Mouse (Mus musculus) MEL (cell line): ENCODE data around the gene 4930432K21Rik. TPM values are rescaled to one million over a fixed set of nuclear protein-coding genes. Genes with fewer than 3 reads are reported as not detected.

Experiments used
- DNase-seq: peaks from one replicate; pipeline ENCODE4 v3.0.0; 2011; ENCODE audit warnings: low read depth, low spot score
- H3K27ac ChIP-seq: 2 replicates; pipeline ENCODE4 v1.5.1; 2012; ENCODE audit warnings: low read depth, mild to moderate bottlenecking, control low read depth, low read length, moderate library complexity; ENCODE audit not compliant: control insufficient read depth
- H3K27me3 ChIP-seq, 2 experiments: fragments of 150-350 bp in 1 of 2; sonication (generic) in 1 of 2; 2 replicates each; pipeline ENCODE4 v1.6.1; 2012; ENCODE audit warnings: low read length in 2 of 2, mild to moderate bottlenecking in 2 of 2, improper control_type of control experiment in 1 of 2, moderate library complexity in 1 of 2; ENCODE audit not compliant: insufficient read depth in 2 of 2, control insufficient read depth in 1 of 2
- H3K36me3 ChIP-seq, 2 experiments: 2 replicates each; pipeline ENCODE4 v1.6.1; 2012 to 2014; ENCODE audit warnings: low read length in 2 of 2, improper control_type of control experiment in 1 of 2, inconsistent platforms in 1 of 2, mild to moderate bottlenecking in 1 of 2; ENCODE audit not compliant: insufficient read depth in 2 of 2, control insufficient read depth in 1 of 2
- H3K4me1 ChIP-seq, 2 experiments: fragments of 150-350 bp in 1 of 2; sonication (generic) in 1 of 2; 2 replicates each; pipeline ENCODE4 v1.6.1; 2012; ENCODE audit warnings: low read length in 2 of 2, improper control_type of control experiment in 1 of 2, mild to moderate bottlenecking in 1 of 2; ENCODE audit not compliant: insufficient read depth in 2 of 2, control insufficient read depth in 1 of 2
- H3K4me3 ChIP-seq, 2 experiments: fragments of 150-350 bp in 1 of 2; sonication (generic) in 1 of 2; 2 replicates each; pipeline ENCODE4 v1.5.1; 2012; ENCODE audit warnings: low read depth in 2 of 2, low read length in 2 of 2, mild to moderate bottlenecking in 2 of 2, moderate library complexity in 2 of 2, control low read depth in 1 of 2, improper control_type of control experiment in 1 of 2; ENCODE audit not compliant: control insufficient read depth in 1 of 2, insufficient read depth in 1 of 2
- H3K79me2 ChIP-seq: 2 replicates; pipeline ENCODE4 v1.6.1; 2012; ENCODE audit warnings: mild to moderate bottlenecking, low read length, moderate library complexity; ENCODE audit not compliant: control insufficient read depth, poor library complexity, insufficient read depth
- H3K9ac ChIP-seq: 2 replicates; pipeline ENCODE4 v1.6.1; 2012; ENCODE audit warnings: low read depth, mild to moderate bottlenecking, control low read depth, low read length, moderate library complexity; ENCODE audit not compliant: control insufficient read depth, poor library complexity, severe bottlenecking
- H3K9me3 ChIP-seq: fragments of 150-350 bp; sonication (generic); replicated peaks from 2 replicates; pipeline ENCODE4 v1.6.1; 2012; ENCODE audit warnings: mild to moderate bottlenecking, low read length, improper control_type of control experiment, moderate library complexity; ENCODE audit not compliant: insufficient read depth
- BHLHE40 ChIP-seq: IDR thresholded peaks from 2 replicates; pipeline ENCODE4 v1.6.1; 2012; ENCODE audit warnings: low read depth, mild to moderate bottlenecking, inconsistent platforms, low read length, improper control_type of control experiment, borderline replicate concordance
- CHD1 ChIP-seq: IDR thresholded peaks from 2 replicates; pipeline ENCODE4 v1.6.1; 2012; ENCODE audit warnings: low read depth, mild to moderate bottlenecking, inconsistent platforms, low read length, improper control_type of control experiment
- CHD2 ChIP-seq: IDR thresholded peaks from 2 replicates; pipeline ENCODE4 v1.6.1; 2011; ENCODE audit warnings: low read length, improper control_type of control experiment
- CTCF ChIP-seq, 3 experiments: IDR thresholded peaks in 2 of 3; conservative IDR thresholded peaks in 1 of 3; 2 replicates each; pipeline ENCODE4 v1.5.1; 2011 to 2012; ENCODE audit warnings: low read length in 3 of 3, low read depth in 2 of 3, mild to moderate bottlenecking in 2 of 3, improper control_type of control experiment in 1 of 3, inconsistent platforms in 1 of 3, mixed read lengths in 1 of 3, moderate library complexity in 1 of 3; ENCODE audit not compliant: control insufficient read depth in 1 of 3, insufficient read depth in 1 of 3, poor library complexity in 1 of 3, severe bottlenecking in 1 of 3
- E2F4 ChIP-seq: IDR thresholded peaks from 2 replicates; pipeline ENCODE4 v1.6.1; 2011; ENCODE audit warnings: low read depth, low read length, improper control_type of control experiment, borderline replicate concordance
- EP300 ChIP-seq, 2 experiments: IDR thresholded peaks; 2 replicates each; pipeline ENCODE4 v1.6.1; 2011; ENCODE audit warnings: improper control_type of control experiment in 2 of 2, low read length in 2 of 2, low read depth in 1 of 2, mild to moderate bottlenecking in 1 of 2
- ETS1 ChIP-seq: IDR thresholded peaks from 2 replicates; pipeline ENCODE4 v1.6.1; 2012; ENCODE audit warnings: low read depth, mild to moderate bottlenecking, inconsistent platforms, low read length, improper control_type of control experiment, moderate library complexity
- GATA1 ChIP-seq: IDR thresholded peaks from 2 replicates; pipeline ENCODE4 v1.6.1; 2011; ENCODE audit warnings: low read depth, low read length, improper control_type of control experiment
- KAT2A ChIP-seq: conservative IDR thresholded peaks from 2 replicates; pipeline ENCODE4 v1.6.1; 2012; ENCODE audit warnings: low read depth, low read length, improper control_type of control experiment, inconsistent platforms
- MEF2A ChIP-seq: IDR thresholded peaks from 2 replicates; pipeline ENCODE4 v1.6.1; 2014; ENCODE audit warnings: low read depth, mild to moderate bottlenecking, inconsistent platforms, low read length, improper control_type of control experiment; ENCODE audit not compliant: poor library complexity, insufficient replicate concordance, severe bottlenecking; ENCODE audit errors: extremely low read depth
- NRF1 ChIP-seq: IDR thresholded peaks from 2 replicates; pipeline ENCODE4 v1.6.1; 2014; ENCODE audit warnings: low read depth, mild to moderate bottlenecking, inconsistent platforms, low read length, improper control_type of control experiment, moderate library complexity; ENCODE audit not compliant: poor library complexity, insufficient read depth, severe bottlenecking
- TBP ChIP-seq: IDR thresholded peaks from 2 replicates; pipeline ENCODE4 v1.8.0; 2011; ENCODE audit warnings: low read depth, low read length, improper control_type of control experiment
- TCF12 ChIP-seq: IDR thresholded peaks from 2 replicates; pipeline ENCODE4 v1.6.1; 2014; ENCODE audit warnings: low read depth, mild to moderate bottlenecking, inconsistent platforms, low read length, improper control_type of control experiment, moderate library complexity
- USF1 ChIP-seq: IDR thresholded peaks from 2 replicates; pipeline ENCODE4 v1.6.1; 2014; ENCODE audit warnings: low read depth, mild to moderate bottlenecking, inconsistent platforms, low read length, improper control_type of control experiment, moderate library complexity
- ZC3H11A ChIP-seq: IDR thresholded peaks from 2 replicates; pipeline ENCODE4 v1.6.1; 2012; ENCODE audit warnings: low read depth, mild to moderate bottlenecking, inconsistent platforms, low read length, improper control_type of control experiment
- polyA plus RNA-seq, 2 experiments: library from polyadenylated mRNA; stranded (reverse) in 1 of 2; unstranded in 1 of 2; fragments of >175 nt in 1 of 2; fragments of >200 nt in 1 of 2; gene quantifications; 2 replicates each; pipeline versions ENCODE4 v1.2.1 to v1.2.4; 2012; ENCODE audit warnings: low replicate concordance in 2 of 2, low read depth in 1 of 2; ENCODE audit not compliant: insufficient read length in 2 of 2, insufficient read depth in 1 of 2, missing spikeins in 1 of 2
- total RNA-seq: library from RNA; depleted of rRNA; stranded (reverse); fragments of 300-350 nt; gene quantifications from 2 replicates; pipeline ENCODE4 v1.2.3, GENCODE M21; 2012

4930432K21Rik gene
- total and polyA plus RNA-seq, 3 experiments = 2.2 to 3.0 TPM; not detected in 1

DNA sequence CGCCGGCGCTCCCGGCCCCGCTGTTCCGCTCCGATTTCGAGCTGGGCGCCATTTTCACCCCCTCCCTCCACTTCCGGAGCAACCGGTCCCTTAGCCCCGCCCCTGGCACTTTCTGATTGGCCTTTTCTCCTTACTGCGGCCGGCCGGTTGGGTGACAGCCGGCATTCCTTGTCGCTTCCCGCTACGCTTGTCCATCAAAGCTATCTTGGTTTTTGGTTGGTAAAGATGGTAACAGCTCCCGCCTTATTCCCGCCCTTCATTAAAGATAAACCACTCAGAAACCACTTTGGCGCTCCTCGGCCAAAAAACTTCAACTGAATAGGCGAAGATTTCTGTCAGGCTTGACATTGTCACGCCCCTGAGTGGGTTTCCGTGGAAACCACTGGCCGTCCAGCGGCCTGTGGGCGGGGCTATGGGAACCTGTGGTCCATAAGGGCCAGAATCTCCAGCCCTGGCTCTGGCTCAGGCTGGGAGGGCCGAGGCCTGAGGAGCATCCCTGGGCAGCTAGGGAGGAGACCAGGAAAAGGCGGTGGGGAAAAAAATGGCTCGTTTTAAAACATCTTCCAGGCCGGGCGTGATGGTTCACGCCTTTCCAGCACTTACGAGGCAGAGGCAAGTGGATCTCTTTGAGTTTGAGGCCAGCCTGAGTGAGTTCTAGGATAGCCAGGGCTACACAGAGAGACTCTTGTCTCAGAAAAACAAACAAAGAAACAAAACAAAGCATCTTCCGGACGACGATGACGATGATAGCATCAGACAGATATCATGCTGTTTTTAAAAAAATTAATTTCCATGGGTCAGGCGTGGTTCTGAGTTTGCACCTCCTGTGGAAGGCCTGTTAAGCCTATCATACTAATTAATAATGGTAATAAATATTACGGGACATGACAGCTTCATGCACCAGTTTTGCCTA lies 42.9 kb upstream of the 4930432K21Rik start, which contains the start of gene Dcaf15 (continued):
- TF ChIP-seq ETS1 (no peak), CHD1 (no peak), GATA1 (peak; percentile 34; the same call in 1 of the 2 replicates), BHLHE40 (no peak)

DNA sequence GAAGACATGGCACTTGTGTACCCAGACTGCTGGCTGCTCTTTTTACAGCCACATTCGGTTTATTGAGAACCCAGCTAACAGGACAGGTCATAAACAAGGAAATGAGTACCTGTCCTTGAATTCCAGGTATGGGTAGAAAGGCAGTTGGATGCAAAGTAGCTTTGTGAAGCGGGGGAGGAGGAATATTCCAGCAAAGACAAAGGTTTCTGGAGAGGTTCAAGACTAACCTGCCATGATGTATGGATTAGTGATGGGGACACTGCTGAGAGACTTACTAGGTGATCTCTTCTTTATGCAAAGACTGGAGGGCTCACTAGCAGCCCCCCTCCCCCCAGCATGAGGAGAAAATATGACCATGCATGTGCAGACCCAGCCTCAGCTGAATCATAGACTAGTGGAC lies 42.1 kb upstream of the 4930432K21Rik start:
- Histone ChIP-seq H3K9me3 (no peaks in the 10 kb centered on the region), H3K4me1 (peaks cover 2 to 13% of the 10 kb centered on the region in 2 experiments; a peak in 3 of 4 replicates), H3K27me3 (no peaks in the 10 kb centered on the region; a peak in 2 of 4 replicates), H3K36me3 (peaks cover 0 to 9% of the 10 kb centered on the region in 2 experiments; a peak in 2 of 4 replicates), H3K9ac (no peak overlapping the region), H3K4me3 (no peak overlapping the region), H3K79me2 (peaks cover 9% of the 10 kb centered on the region), H3K27ac (no peak overlapping the region)
- no peak for TF ChIP-seq USF1
- DNase-seq = no peak

- Histone ChIP-seq H3K79me2 (peaks cover 9% of the 10 kb centered on the region), H3K9ac (no peak overlapping the region), H3K9me3 (no peaks in the 10 kb centered on the region), H3K27ac (no peak overlapping the region), H3K4me3 (no peak overlapping the region), H3K4me1 (peaks cover 2 to 13% of the 10 kb centered on the region in 2 experiments; a peak in 3 of 4 replicates), H3K27me3 (no peaks in the 10 kb centered on the region; a peak in 2 of 4 replicates), H3K36me3 (peaks cover 0 to 9% of the 10 kb centered on the region in 2 experiments; a peak in 2 of 4 replicates)
- TF ChIP-seq TBP = no peak
- no peak for TF ChIP-seq BHLHE40
- no peak for TF ChIP-seq CTCF (IDR thresholded peaks at IDR 0.05 in 2 of 3, conservative IDR thresholded peaks at IDR 0.05 in 1 of 3; ENCODE audit: control insufficient read depth in 1 of 3, insufficient read depth in 1 of 3, low read depth in 2 of 3, low read length in 3 of 3, poor library complexity in 1 of 3, severe bottlenecking in 1 of 3)
- TF ChIP-seq MEF2A = no peak
- TF ChIP-seq E2F4 = no peak
- no peak for TF ChIP-seq NRF1
- no peak for TF ChIP-seq TCF12
- no peak for TF ChIP-seq EP300 (IDR thresholded peaks at IDR 0.05; ENCODE audit: low read depth in 1 of 2, low read length in 2 of 2)
- no peak for TF ChIP-seq ZC3H11A
- TF ChIP-seq KAT2A = no peak
- no peak for TF ChIP-seq USF1
- no peak for TF ChIP-seq CHD2
- no peak for DNase-seq
These were observed 41.4 kb upstream of the 4930432K21Rik start for GRCm38 (mm10) chr8:84106216-84107040.
